Mouse (Mus musculus): Measurements from ENCODE around the gene Hdc. TPM values are rescaled to one million over a fixed set of nuclear protein-coding genes. Genes with fewer than 3 reads are reported as not detected.

The Hdc gene
- polyA plus RNA-seq, 1 experiment from 2014 or later: 3.0 TPM

GRCm38 (mm10) chr2:126597279-126598241 is 21.5 kb downstream of the Hdc start:
- 78% methylated on average over 20 of the region's 20 CpGs for WGBS
- H3K9me3 ChIP-seq: no peaks in the 10 kb centered on the region
- H3K4me1 ChIP-seq (replicated peaks): no peaks in the 10 kb centered on the region
- ATAC-seq: peak; percentile 76
- H3K9ac ChIP-seq: no peak overlapping the region
- no peaks in the 10 kb centered on the region for H3K27me3 ChIP-seq (replicated peaks)
- H3K4me2 ChIP-seq (replicated peaks): no peak overlapping the region
- H3K27ac ChIP-seq: no peak overlapping the region
- no peaks in the 10 kb centered on the region for H3K36me3 ChIP-seq
- H3K4me3 ChIP-seq (replicated peaks): no peak overlapping the region

- H3K36me3 ChIP-seq: no peaks in the 10 kb centered on the region
- 87% methylated on average over 7 of the region's 7 CpGs for WGBS
- no peak for ATAC-seq
- no peak overlapping the region for H3K27ac ChIP-seq
- H3K27me3 ChIP-seq (replicated peaks): no peaks in the 10 kb centered on the region
- no peak overlapping the region for H3K4me3 ChIP-seq (replicated peaks)
- no peak overlapping the region for H3K4me2 ChIP-seq (replicated peaks)
- no peaks in the 10 kb centered on the region for H3K9me3 ChIP-seq
- no peaks in the 10 kb centered on the region for H3K4me1 ChIP-seq (replicated peaks)
- H3K9ac ChIP-seq: no peak overlapping the region
Observed at GRCm38 (mm10) chr2:126596347-126597072, 22.6 kb downstream of the Hdc start.

- 17% methylated on average over 26 of the region's 26 CpGs for WGBS
- peak; percentile 79 for ATAC-seq
- Histone ChIP-seq H3K4me1 (replicated peaks) (no peaks in the 10 kb centered on the region), H3K9me3 (no peaks in the 10 kb centered on the region), H3K27ac (no peak overlapping the region), H3K9ac (peak overlapping the region; percentile 33), H3K4me2 (replicated peaks) (peak overlapping the region; percentile 67), H3K36me3 (no peaks in the 10 kb centered on the region), H3K27me3 (replicated peaks) (no peaks in the 10 kb centered on the region), H3K4me3 (replicated peaks) (peak overlapping the region; percentile 30)
Observed at GRCm38 (mm10) chr2:126593831-126594610, 25.1 kb downstream of the Hdc start.

GRCm38 (mm10) chr2:126591304-126591703 is 27.8 kb downstream of the Hdc start:
- Histone ChIP-seq H3K9me3 (no peaks in the 10 kb centered on the region), H3K27ac (no peak overlapping the region), H3K4me2 (replicated peaks) (no peak overlapping the region), H3K4me1 (replicated peaks) (no peaks in the 10 kb centered on the region), H3K36me3 (no peaks in the 10 kb centered on the region), H3K4me3 (replicated peaks) (no peak overlapping the region), H3K27me3 (replicated peaks) (no peaks in the 10 kb centered on the region), H3K9ac (no peak overlapping the region)
- 91% methylated on average over 4 of the region's 4 CpGs for WGBS
- no peak for ATAC-seq

- WGBS: 80% methylated on average over 3 of the region's 3 CpGs
- H3K4me3 ChIP-seq (replicated peaks): no peak overlapping the region
- no peak overlapping the region for H3K9ac ChIP-seq
- H3K36me3 ChIP-seq: no peaks in the 10 kb centered on the region
- no peak for ATAC-seq
- H3K27ac ChIP-seq: no peak overlapping the region
- H3K4me2 ChIP-seq (replicated peaks): no peak overlapping the region
- no peaks in the 10 kb centered on the region for H3K4me1 ChIP-seq (replicated peaks)
- H3K9me3 ChIP-seq: no peaks in the 10 kb centered on the region
- no peaks in the 10 kb centered on the region for H3K27me3 ChIP-seq (replicated peaks)
Observed at GRCm38 (mm10) chr2:126587468-126587867, 31.6 kb downstream of the Hdc start.

- Histone ChIP-seq H3K27ac (no peak overlapping the region), H3K4me3 (replicated peaks) (no peak overlapping the region), H3K9me3 (no peaks in the 10 kb centered on the region), H3K4me2 (replicated peaks) (no peak overlapping the region), H3K4me1 (replicated peaks) (no peaks in the 10 kb centered on the region), H3K36me3 (no peaks in the 10 kb centered on the region), H3K27me3 (replicated peaks) (no peaks in the 10 kb centered on the region), H3K9ac (no peak overlapping the region)
- ATAC-seq: no peak
- WGBS: 69% methylated on average over 8 of the region's 8 CpGs
Observed at GRCm38 (mm10) chr2:126584621-126585369, 34.3 kb downstream of the Hdc start.

GRCm38 (mm10) chr2:126583960-126584359 is 35.1 kb downstream of the Hdc start:
- no peaks in the 10 kb centered on the region for H3K36me3 ChIP-seq
- no peak overlapping the region for H3K9ac ChIP-seq
- no peak overlapping the region for H3K4me3 ChIP-seq (replicated peaks)
- H3K4me1 ChIP-seq (replicated peaks): no peaks in the 10 kb centered on the region
- no peak overlapping the region for H3K4me2 ChIP-seq (replicated peaks)
- no peak for ATAC-seq
- no peaks in the 10 kb centered on the region for H3K9me3 ChIP-seq
- H3K27ac ChIP-seq: no peak overlapping the region
- WGBS: 68% methylated on average over 6 of the region's 6 CpGs
- H3K27me3 ChIP-seq (replicated peaks): no peaks in the 10 kb centered on the region

- ATAC-seq: no peak
- Histone ChIP-seq H3K36me3 (no peaks in the 10 kb centered on the region), H3K9me3 (no peaks in the 10 kb centered on the region), H3K27ac (no peak overlapping the region), H3K27me3 (replicated peaks) (no peaks in the 10 kb centered on the region), H3K4me3 (replicated peaks) (no peak overlapping the region), H3K4me2 (replicated peaks) (no peak overlapping the region), H3K4me1 (replicated peaks) (no peaks in the 10 kb centered on the region), H3K9ac (no peak overlapping the region)
- 97% methylated on average over 1 of the region's 1 CpGs for WGBS
Observed at GRCm38 (mm10) chr2:126579282-126579681, 39.8 kb downstream of the Hdc start.

- 70% methylated on average over 5 of the region's 5 CpGs for WGBS
- Histone ChIP-seq H3K27ac (no peak overlapping the region), H3K9me3 (no peaks in the 10 kb centered on the region), H3K4me2 (replicated peaks) (no peak overlapping the region), H3K27me3 (replicated peaks) (no peaks in the 10 kb centered on the region), H3K36me3 (no peaks in the 10 kb centered on the region), H3K4me3 (replicated peaks) (no peak overlapping the region), H3K4me1 (replicated peaks) (no peaks in the 10 kb centered on the region), H3K9ac (no peak overlapping the region)
- no peak for ATAC-seq
Observed at GRCm38 (mm10) chr2:126577362-126577761, 41.7 kb downstream of the Hdc start.

- H3K36me3 ChIP-seq: no peaks in the 10 kb centered on the region
- H3K4me2 ChIP-seq (replicated peaks): no peak overlapping the region
- WGBS: 69% methylated on average over 11 of the region's 11 CpGs
- H3K4me3 ChIP-seq (replicated peaks): no peak overlapping the region
- H3K9me3 ChIP-seq: no peaks in the 10 kb centered on the region
- no peak overlapping the region for H3K27ac ChIP-seq
- H3K27me3 ChIP-seq (replicated peaks): no peaks in the 10 kb centered on the region
- H3K4me1 ChIP-seq (replicated peaks): no peaks in the 10 kb centered on the region
- ATAC-seq: peak; percentile 68
- no peak overlapping the region for H3K9ac ChIP-seq
Observed at GRCm38 (mm10) chr2:126575391-126576176, 43.5 kb downstream of the Hdc start.

- no peak for ATAC-seq
- no peak overlapping the region for H3K4me3 ChIP-seq (replicated peaks)
- WGBS: 81% methylated on average over 4 of the region's 4 CpGs
Observed at GRCm38 (mm10) chr2:126572747-126573146, 46.4 kb downstream of the Hdc start.

More at GRCm38 (mm10) chr2:126572747-126573146, 46.4 kb downstream of the Hdc start:
- H3K9ac ChIP-seq: no peak overlapping the region
- no peaks in the 10 kb centered on the region for H3K9me3 ChIP-seq
- no peaks in the 10 kb centered on the region for H3K4me1 ChIP-seq (replicated peaks)
- no peak overlapping the region for H3K27ac ChIP-seq
- H3K36me3 ChIP-seq: no peaks in the 10 kb centered on the region
- no peak overlapping the region for H3K4me2 ChIP-seq (replicated peaks)
- H3K27me3 ChIP-seq (replicated peaks): no peaks in the 10 kb centered on the region

All from intestine, embryonic 15.5 days (tissue).